Mouse (Mus musculus): ENCODE results near the gene D330045A20Rik. TPM values are rescaled to one million over a fixed set of nuclear protein-coding genes. Genes with fewer than 3 reads are reported as not detected.

The D330045A20Rik gene
- polyA plus RNA-seq, 1 experiment from 2014 or later: 3.0 TPM

DNA sequence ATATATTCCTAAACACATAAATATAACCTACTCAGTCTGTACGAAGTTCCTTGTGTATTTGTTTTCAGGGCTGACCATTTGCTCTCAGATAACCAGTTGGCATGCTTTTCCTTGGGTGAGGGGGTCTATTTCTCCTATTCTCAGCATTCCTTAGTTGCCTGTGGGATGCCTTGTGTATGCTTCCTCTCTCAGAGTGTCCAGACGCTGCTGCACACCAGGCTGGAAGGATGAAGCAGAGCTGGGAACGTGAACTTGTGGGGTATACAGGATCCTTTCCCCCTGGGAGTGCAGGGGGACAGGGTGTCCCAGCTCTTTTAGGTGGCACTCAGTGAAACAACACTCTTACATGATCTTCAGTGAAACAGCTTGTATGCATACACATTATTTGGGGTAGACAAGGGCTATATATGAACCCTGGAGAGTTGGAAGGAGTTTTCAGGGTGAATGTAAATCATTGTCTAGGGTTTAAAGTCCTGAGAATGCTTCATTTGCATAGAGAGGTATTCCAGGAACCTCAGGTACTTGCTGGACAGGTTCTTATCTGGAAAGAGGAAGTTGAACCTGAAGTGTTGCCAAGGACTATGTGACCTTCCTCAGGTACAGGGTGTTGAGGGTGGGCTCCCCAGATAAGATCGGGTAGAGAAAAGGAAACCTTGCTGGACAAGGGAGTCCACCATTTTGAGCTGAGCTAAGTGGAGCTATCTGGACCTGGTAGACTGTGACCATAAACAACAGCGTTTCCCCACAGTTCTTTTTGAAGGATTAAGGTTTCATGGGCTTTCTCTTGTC lies 44.3 kb downstream of the D330045A20Rik start:
- H3K4me2 ChIP-seq: no peak overlapping the region
- DNase-seq (ENCODE audit: low spot score): no peak
- no peak for ATAC-seq (replicated peaks; ENCODE audit: low FRiP score)
- H3K9ac ChIP-seq (ENCODE audit: low read depth, low read length): no peak overlapping the region
- no peaks in the 10 kb centered on the region for H3K36me3 ChIP-seq (ENCODE audit: control insufficient read depth, insufficient read depth, low read length)
- 67% methylated on average over 5 of the region's 5 CpGs for WGBS
- H3K4me1 ChIP-seq (replicated peaks; ENCODE audit: control insufficient read depth, insufficient read depth, low read length): no peaks in the 10 kb centered on the region; the same call in 1 of the 2 replicates
- no peaks in the 10 kb centered on the region for H3K27me3 ChIP-seq (replicated peaks; ENCODE audit: control insufficient read depth, insufficient read depth, low read length)
- no peak overlapping the region for H3K4me3 ChIP-seq (ENCODE audit: low read depth, low read length)
- H3K9me3 ChIP-seq (ENCODE audit: control insufficient read depth, low read length): no peaks in the 10 kb centered on the region
- H3K27ac ChIP-seq (ENCODE audit: low read depth, low read length): no peak overlapping the region

GRCm38 (mm10) chrX:139525724-139526123 lies 45.6 kb downstream of the D330045A20Rik start:
- Histone ChIP-seq H3K4me1 (replicated peaks; ENCODE audit: control insufficient read depth, insufficient read depth, low read length) (no peaks in the 10 kb centered on the region; the same call in 1 of the 2 replicates), H3K27me3 (replicated peaks; ENCODE audit: control insufficient read depth, insufficient read depth, low read length) (no peaks in the 10 kb centered on the region), H3K4me2 (no peak overlapping the region), H3K4me3 (ENCODE audit: low read depth, low read length) (no peak overlapping the region), H3K9me3 (ENCODE audit: control insufficient read depth, low read length) (no peaks in the 10 kb centered on the region), H3K9ac (ENCODE audit: low read depth, low read length) (no peak overlapping the region), H3K36me3 (ENCODE audit: control insufficient read depth, insufficient read depth, low read length) (no peaks in the 10 kb centered on the region), H3K27ac (ENCODE audit: low read depth, low read length) (peak overlapping the region; percentile 45; the same call in 1 of the 2 replicates)
- ATAC-seq (replicated peaks; ENCODE audit: low FRiP score): peak; percentile 78
- no peak for DNase-seq (ENCODE audit: low spot score)
- WGBS: 55% methylated on average over 2 of the region's 2 CpGs

- Histone ChIP-seq H3K36me3 (ENCODE audit: control insufficient read depth, insufficient read depth, low read length) (no peaks in the 10 kb centered on the region), H3K27ac (ENCODE audit: low read depth, low read length) (peak overlapping the region; percentile 19; the same call in 1 of the 2 replicates), H3K9me3 (ENCODE audit: control insufficient read depth, low read length) (no peaks in the 10 kb centered on the region), H3K4me3 (ENCODE audit: low read depth, low read length) (no peak overlapping the region), H3K4me1 (replicated peaks; ENCODE audit: control insufficient read depth, insufficient read depth, low read length) (no peaks in the 10 kb centered on the region; the same call in 1 of the 2 replicates), H3K9ac (ENCODE audit: low read depth, low read length) (no peak overlapping the region), H3K27me3 (replicated peaks; ENCODE audit: control insufficient read depth, insufficient read depth, low read length) (no peaks in the 10 kb centered on the region), H3K4me2 (no peak overlapping the region)
- DNase-seq (ENCODE audit: low spot score): no peak
- 43% methylated on average over 4 of the region's 4 CpGs for WGBS
- peak; percentile 81 for ATAC-seq (replicated peaks; ENCODE audit: low FRiP score)
These were observed 46.8 kb downstream of the D330045A20Rik start for GRCm38 (mm10) chrX:139526984-139527383.

DNA sequence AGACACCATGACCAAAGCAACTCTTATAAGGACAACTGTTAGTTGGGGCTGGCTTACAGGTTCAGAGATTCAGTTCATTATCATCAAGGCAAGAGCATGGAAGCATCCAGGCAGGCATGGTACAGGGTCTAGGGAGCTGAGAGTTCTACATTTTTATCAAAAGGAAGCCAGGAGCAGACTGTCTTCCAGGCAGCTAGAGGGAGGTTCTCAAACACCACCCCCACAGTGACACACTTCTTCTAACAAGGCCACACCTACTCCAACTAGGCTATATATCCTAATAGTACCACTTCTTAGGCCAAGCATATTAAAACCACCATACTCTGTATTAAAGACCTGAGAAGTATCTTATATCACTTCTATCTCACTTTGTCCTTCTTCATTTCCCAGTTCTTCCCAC lies 49.5 kb downstream of the D330045A20Rik start:
- no peak overlapping the region for H3K27ac ChIP-seq (ENCODE audit: low read depth, low read length)
- no peaks in the 10 kb centered on the region for H3K36me3 ChIP-seq (ENCODE audit: control insufficient read depth, insufficient read depth, low read length)
- no peaks in the 10 kb centered on the region for H3K9me3 ChIP-seq (ENCODE audit: control insufficient read depth, low read length)
- no peaks in the 10 kb centered on the region for H3K27me3 ChIP-seq (replicated peaks; ENCODE audit: control insufficient read depth, insufficient read depth, low read length)
- no peaks in the 10 kb centered on the region; the same call in 1 of the 2 replicates for H3K4me1 ChIP-seq (replicated peaks; ENCODE audit: control insufficient read depth, insufficient read depth, low read length)
- H3K9ac ChIP-seq (ENCODE audit: low read depth, low read length): no peak overlapping the region
- H3K4me3 ChIP-seq (ENCODE audit: low read depth, low read length): no peak overlapping the region
- no peak overlapping the region for H3K4me2 ChIP-seq
- DNase-seq (ENCODE audit: low spot score): no peak
- no peak; the same call in 1 of the 2 replicates for ATAC-seq (replicated peaks; ENCODE audit: low FRiP score)

GRCm38 (mm10) chrX:139532293-139532692 lies 52.1 kb downstream of the D330045A20Rik start:
- Histone ChIP-seq H3K4me2 (no peak overlapping the region), H3K4me3 (ENCODE audit: low read depth, low read length) (no peak overlapping the region), H3K9me3 (ENCODE audit: control insufficient read depth, low read length) (no peaks in the 10 kb centered on the region), H3K36me3 (ENCODE audit: control insufficient read depth, insufficient read depth, low read length) (no peaks in the 10 kb centered on the region), H3K27me3 (replicated peaks; ENCODE audit: control insufficient read depth, insufficient read depth, low read length) (no peaks in the 10 kb centered on the region), H3K4me1 (replicated peaks; ENCODE audit: control insufficient read depth, insufficient read depth, low read length) (peaks cover 2% of the 10 kb centered on the region; the same call in 1 of the 2 replicates), H3K9ac (ENCODE audit: low read depth, low read length) (no peak overlapping the region), H3K27ac (ENCODE audit: low read depth, low read length) (no peak overlapping the region)
- DNase-seq (ENCODE audit: low spot score): no peak
- WGBS: 75% methylated on average over 4 of the region's 4 CpGs
- no peak for ATAC-seq (replicated peaks; ENCODE audit: low FRiP score)

DNA sequence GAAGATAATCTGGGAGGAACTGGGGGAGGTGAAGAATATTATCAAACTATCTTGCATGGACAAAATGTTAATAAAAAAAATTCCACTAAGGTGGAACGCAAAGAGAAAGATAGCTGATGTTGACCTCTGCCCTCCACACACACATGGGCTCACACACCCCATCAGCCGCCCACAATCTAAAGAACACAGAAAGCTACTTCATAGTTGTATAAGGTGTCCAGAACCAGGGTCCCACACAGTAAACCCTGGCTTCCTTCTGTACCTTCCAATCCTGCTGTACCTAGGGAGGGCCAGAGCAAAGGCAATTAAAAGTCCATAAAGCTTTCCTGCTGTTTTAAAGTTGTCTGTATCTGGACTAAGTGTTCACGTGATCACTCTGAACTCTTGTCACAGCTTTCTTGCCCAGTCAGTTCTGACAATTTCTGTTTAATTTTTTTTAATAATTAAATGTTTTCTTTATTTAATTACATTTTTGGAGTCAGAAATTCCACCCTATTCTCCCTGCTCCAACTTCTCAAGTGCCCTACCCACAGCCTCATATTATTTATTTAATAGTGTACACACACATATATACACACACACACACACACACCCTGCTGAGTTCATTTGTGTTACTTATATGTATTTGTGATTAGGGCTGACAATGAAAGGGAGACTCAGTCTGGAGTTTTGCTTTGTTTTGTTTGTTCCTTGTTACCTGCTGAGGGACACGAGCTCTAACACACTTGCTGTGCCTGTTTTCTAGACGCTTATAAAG lies 57.7 kb downstream of the D330045A20Rik start:
- Histone ChIP-seq H3K4me2 (no peak overlapping the region), H3K36me3 (ENCODE audit: control insufficient read depth, insufficient read depth, low read length) (no peaks in the 10 kb centered on the region), H3K27me3 (replicated peaks; ENCODE audit: control insufficient read depth, insufficient read depth, low read length) (no peaks in the 10 kb centered on the region), H3K4me3 (ENCODE audit: low read depth, low read length) (no peak overlapping the region), H3K9ac (ENCODE audit: low read depth, low read length) (no peak overlapping the region), H3K27ac (ENCODE audit: low read depth, low read length) (no peak overlapping the region), H3K9me3 (ENCODE audit: control insufficient read depth, low read length) (no peaks in the 10 kb centered on the region), H3K4me1 (replicated peaks; ENCODE audit: control insufficient read depth, insufficient read depth, low read length) (0 out of 2 replicates have a peak, but pooled peaks cover 2% of the 10 kb centered on the region)
- WGBS: 74% methylated on average over 5 of the region's 5 CpGs
- 0 out of 2 replicates have a peak, but pooled peaks have one; percentile 53 for ATAC-seq (replicated peaks; ENCODE audit: low FRiP score)
- no peak for DNase-seq (ENCODE audit: low spot score)

DNA sequence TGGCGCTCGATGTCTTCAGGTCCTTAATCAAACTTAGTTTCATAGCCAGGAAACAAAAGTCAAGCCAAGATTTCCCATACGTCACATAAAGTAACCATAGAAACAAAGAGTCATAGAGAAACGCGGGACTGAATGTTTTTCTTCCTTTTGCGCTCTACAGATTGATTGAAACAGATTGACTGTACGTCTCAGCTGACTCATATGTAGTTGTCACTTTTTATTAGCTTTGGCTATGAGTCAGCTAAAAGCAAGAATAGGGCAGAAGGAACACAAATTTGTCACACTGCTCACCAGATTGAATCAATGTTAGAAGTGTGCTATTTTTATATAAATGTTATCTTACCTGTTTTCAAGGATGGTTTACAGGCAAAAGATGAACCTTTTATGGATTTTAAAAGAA lies 63.6 kb downstream of the D330045A20Rik start:
- no peak for DNase-seq (ENCODE audit: low spot score)
- Histone ChIP-seq H3K27me3 (replicated peaks; ENCODE audit: control insufficient read depth, insufficient read depth, low read length) (no peaks in the 10 kb centered on the region), H3K9me3 (ENCODE audit: control insufficient read depth, low read length) (no peaks in the 10 kb centered on the region), H3K4me1 (replicated peaks; ENCODE audit: control insufficient read depth, insufficient read depth, low read length) (no peaks in the 10 kb centered on the region), H3K4me2 (no peak overlapping the region), H3K36me3 (ENCODE audit: control insufficient read depth, insufficient read depth, low read length) (no peaks in the 10 kb centered on the region), H3K9ac (ENCODE audit: low read depth, low read length) (no peak overlapping the region), H3K27ac (ENCODE audit: low read depth, low read length) (no peak overlapping the region), H3K4me3 (ENCODE audit: low read depth, low read length) (no peak overlapping the region)
- 83% methylated on average over 7 of the region's 7 CpGs for WGBS
- no peak for ATAC-seq (replicated peaks; ENCODE audit: low FRiP score)

DNA sequence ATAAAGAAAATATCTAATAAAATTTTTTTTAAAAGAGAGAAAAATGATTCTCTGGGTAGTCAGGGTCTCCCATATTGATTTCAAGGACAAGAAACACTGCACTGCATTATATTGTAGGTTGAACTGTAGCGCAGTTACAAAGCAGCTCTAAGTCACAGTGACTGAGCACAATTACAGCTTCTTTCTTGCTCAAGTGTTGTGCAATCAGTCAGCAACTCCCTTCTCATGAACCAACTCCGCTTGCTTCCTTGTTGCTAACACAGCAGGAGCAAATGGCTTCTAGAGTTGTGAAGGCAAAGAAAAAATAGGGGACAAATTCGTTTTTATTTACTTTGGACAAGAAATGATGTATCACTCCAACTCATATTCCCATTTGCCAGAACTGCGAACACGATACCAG lies 70.3 kb downstream of the D330045A20Rik start:
- H3K9me3 ChIP-seq (ENCODE audit: control insufficient read depth, low read length): no peaks in the 10 kb centered on the region
- H3K27me3 ChIP-seq (replicated peaks; ENCODE audit: control insufficient read depth, insufficient read depth, low read length): no peaks in the 10 kb centered on the region
- no peaks in the 10 kb centered on the region for H3K4me1 ChIP-seq (replicated peaks; ENCODE audit: control insufficient read depth, insufficient read depth, low read length)
- H3K4me2 ChIP-seq: no peak overlapping the region
- no peak overlapping the region for H3K4me3 ChIP-seq (ENCODE audit: low read depth, low read length)
- no peak for ATAC-seq (replicated peaks; ENCODE audit: low FRiP score)
- WGBS: 78% methylated on average over 5 of the region's 5 CpGs
- no peak overlapping the region for H3K27ac ChIP-seq (ENCODE audit: low read depth, low read length)
- H3K36me3 ChIP-seq (ENCODE audit: control insufficient read depth, insufficient read depth, low read length): no peaks in the 10 kb centered on the region
- H3K9ac ChIP-seq (ENCODE audit: low read depth, low read length): no peak overlapping the region
- DNase-seq (ENCODE audit: low spot score): no peak
